Mouse (Mus musculus): ENCODE data around the gene Aifm3.

Gene Aifm3

GRCm38 (mm10) chr16:17489469-17490111 lies at the start of gene Aifm3:
Aifm3 (plus strand) TSS chr16:17489611.
- in situ Hi-C loops (cut with MseI, MboI): loop anchor here in 1 of 2 experiments (5.0 kb wide), 1 partner anchor 48 kb away; no protein-coding TSS in a partner anchor

GRCm38 (mm10) chr16:17451541-17452372 lies 37.7 kb upstream of the Aifm3 start, which contains the start of gene Crkl:
Crkl (plus strand) TSS chr16:17451987.
- in situ Hi-C loops (cut with MseI, MboI): no loop called here

- in situ Hi-C loops (cut with MseI, MboI): no loop called here
Measured at GRCm38 (mm10) chr16:17452373-17452715, 37.1 kb upstream of the Aifm3 start.

- in situ Hi-C loops (cut with MseI, MboI): no loop called here
Measured at GRCm38 (mm10) chr16:17456901-17457300, 32.5 kb upstream of the Aifm3 start.

- in situ Hi-C loops (cut with MseI, MboI): no loop called here
Measured at GRCm38 (mm10) chr16:17460254-17460653, 29.2 kb upstream of the Aifm3 start.

DNA sequence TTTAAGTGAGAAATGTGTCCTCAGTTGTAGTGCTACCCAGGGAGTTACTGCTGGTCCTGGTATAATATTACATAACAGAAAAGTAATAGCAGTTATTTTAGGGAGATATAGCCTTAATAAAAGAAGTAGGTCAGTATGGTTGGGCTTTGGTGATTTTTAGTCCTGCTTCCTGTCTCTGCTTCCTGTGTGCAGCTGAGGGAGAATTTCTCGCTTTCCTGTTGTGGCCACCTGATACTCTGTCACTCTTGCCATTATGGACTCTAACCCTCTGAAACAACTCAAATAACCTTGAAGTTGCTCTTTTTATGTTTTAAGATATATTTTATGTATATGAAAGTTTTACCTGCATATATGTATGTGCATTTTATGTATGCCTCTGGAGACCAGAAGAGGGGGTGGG lies 27.8 kb upstream of the Aifm3 start:
- in situ Hi-C loops (cut with MseI, MboI): no loop called here

GRCm38 (mm10) chr16:17463184-17463583 lies 26.2 kb upstream of the Aifm3 start:
- in situ Hi-C loops (cut with MseI, MboI): no loop called here

DNA sequence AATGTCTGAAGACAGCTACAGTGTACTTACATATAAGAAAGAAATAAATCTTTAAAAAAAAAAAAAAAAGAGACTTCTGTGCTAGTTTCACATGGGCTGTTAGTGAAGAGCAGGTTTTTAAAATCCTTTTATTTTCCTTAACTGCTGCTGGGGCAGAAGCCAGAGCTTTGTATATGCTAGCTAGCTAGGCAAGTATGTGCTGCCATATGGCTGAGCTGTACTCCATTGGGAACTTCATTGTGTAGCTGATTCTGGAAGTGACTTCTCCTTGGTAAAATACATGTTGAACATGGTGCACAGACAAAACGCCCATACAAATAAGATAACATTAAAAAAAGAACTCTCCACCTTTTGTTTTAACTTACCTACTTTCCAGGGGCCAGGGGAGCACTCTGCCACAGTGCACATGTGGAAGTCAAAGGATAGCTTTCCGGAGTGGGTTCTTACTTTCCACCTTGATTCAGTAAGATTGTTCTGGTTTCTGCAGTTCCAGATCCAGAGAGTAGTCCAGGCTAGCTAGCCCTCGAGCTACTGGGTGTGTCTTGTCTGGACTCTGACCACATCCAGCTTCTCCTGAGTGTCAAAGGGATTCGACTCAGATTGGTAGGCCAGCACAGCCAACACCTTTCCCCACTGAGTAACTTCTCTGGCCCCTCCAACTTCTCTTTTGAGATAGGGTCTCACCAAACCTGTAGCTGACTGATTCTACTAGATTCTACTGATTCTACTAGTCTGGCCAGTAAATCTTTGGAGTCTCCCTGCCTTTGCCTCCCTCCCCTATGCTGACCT lies 22.3 kb upstream of the Aifm3 start:
- in situ Hi-C loops (cut with MseI, MboI): no loop called here

- in situ Hi-C loops (cut with MseI, MboI): no loop called here
Measured at GRCm38 (mm10) chr16:17472498-17472897, 16.9 kb upstream of the Aifm3 start.

- in situ Hi-C loops (cut with MseI, MboI): no loop called here
Measured at GRCm38 (mm10) chr16:17474091-17474490, 15.3 kb upstream of the Aifm3 start.

DNA sequence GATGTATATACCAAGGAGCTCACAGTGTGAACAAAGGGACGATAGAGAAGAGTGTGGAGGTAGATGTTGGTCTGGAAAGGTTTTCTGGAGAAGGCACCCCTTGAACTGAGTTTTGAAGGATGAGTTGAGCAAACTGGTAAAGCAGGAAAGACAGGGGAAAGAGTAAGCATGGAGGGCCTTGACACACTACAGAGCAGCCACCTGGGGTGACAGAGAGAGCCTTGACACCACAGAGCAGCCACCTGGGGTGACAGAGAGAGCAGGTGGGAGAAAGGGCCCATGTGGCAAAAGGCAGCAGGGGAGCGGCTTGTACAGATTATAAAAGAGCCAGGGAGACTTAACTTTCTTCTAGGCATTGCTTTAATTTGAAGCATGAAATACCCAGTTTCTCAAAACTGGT lies 14.7 kb upstream of the Aifm3 start:
- in situ Hi-C loops (cut with MseI, MboI): no loop called here

DNA sequence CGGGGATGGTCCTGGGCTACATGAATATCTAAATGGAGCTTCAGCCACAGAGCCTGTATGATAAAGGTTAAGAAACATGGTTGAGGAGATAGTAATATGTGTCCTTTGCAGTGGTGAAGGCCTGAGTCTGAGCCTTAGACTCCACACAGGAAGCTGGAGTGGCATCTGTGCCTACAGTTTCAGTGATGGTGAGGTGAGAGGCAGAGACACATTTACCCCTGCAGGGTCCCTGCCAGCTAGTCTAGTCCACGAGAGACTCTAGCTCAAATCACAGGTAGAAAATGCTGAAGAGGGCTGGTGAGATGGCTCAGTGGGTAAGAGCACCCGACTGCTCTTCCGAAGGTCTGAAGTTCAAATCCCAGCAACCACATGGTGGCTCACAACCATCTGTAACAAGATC lies 14.1 kb upstream of the Aifm3 start:
- in situ Hi-C loops (cut with MseI, MboI): no loop called here

DNA sequence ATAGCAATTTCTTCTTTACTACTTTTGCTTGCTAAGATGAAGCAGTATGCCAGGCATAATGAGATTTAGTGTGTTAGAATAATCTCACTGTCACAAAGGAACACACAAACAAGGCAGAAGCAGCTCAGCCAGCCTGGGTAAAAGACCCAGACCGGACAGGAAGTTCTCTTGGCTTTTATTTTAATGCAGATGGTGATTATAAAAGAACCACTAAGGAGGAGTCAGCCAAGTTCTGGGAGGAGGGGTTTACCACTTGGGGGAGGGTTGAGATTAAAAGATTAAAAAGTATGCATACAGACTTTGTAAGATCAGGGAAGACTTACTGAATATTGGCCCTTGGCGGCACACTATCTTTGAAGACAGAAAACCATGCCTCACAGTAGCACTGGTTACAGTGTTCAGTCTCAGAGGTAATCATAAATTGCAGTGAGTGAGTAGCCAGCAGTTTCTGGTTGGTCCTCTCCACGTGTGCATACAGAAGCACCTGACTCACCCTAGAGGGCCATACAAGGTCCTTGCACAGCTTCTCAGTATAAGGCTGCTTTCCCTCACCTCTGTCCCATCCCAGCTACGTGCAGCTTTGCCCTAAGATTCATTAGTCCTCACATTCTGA lies 11.0 kb upstream of the Aifm3 start:
- in situ Hi-C loops (cut with MseI, MboI): no loop called here

- in situ Hi-C loops (cut with MseI, MboI): no loop called here
Measured at GRCm38 (mm10) chr16:17481465-17481864, 7.9 kb upstream of the Aifm3 start.

DNA sequence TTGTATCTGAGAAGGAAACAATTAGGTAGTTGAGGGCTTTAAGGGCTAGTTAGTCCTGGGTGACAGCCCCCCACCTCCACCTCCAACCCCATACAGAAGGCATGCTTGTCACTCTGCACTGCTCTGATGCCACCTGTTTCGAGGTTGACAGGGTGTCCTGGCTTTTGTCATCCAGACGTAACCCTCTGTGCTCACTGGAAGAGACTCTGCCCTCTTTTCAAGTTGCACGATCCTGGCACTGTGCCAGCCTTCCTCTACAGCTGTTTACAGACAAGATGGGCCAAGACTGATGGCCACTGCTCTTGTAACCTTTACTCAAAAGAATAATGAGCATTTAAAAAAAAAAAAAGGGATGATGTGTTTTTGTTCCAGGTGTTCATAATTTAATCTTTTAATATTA lies 2.9 kb upstream of the Aifm3 start:
- in situ Hi-C loops (cut with MseI, MboI): loop anchor here in 1 of 2 experiments (5.0 kb wide), 1 partner anchor 51 kb away; no protein-coding TSS in a partner anchor

- in situ Hi-C loops (cut with MseI, MboI): loop anchor here in 1 of 2 experiments (5.0 kb wide), 1 partner anchor 49 kb away; no protein-coding TSS in a partner anchor
Measured at GRCm38 (mm10) chr16:17488478-17489468, 638 bp upstream of the Aifm3 start.

- in situ Hi-C loops (cut with MseI, MboI): no loop called here
Measured at GRCm38 (mm10) chr16:17491154-17491553, 1.7 kb downstream of the Aifm3 start.

- in situ Hi-C loops (cut with MseI, MboI): no loop called here
Measured at GRCm38 (mm10) chr16:17491896-17492561, 2.6 kb downstream of the Aifm3 start.

DNA sequence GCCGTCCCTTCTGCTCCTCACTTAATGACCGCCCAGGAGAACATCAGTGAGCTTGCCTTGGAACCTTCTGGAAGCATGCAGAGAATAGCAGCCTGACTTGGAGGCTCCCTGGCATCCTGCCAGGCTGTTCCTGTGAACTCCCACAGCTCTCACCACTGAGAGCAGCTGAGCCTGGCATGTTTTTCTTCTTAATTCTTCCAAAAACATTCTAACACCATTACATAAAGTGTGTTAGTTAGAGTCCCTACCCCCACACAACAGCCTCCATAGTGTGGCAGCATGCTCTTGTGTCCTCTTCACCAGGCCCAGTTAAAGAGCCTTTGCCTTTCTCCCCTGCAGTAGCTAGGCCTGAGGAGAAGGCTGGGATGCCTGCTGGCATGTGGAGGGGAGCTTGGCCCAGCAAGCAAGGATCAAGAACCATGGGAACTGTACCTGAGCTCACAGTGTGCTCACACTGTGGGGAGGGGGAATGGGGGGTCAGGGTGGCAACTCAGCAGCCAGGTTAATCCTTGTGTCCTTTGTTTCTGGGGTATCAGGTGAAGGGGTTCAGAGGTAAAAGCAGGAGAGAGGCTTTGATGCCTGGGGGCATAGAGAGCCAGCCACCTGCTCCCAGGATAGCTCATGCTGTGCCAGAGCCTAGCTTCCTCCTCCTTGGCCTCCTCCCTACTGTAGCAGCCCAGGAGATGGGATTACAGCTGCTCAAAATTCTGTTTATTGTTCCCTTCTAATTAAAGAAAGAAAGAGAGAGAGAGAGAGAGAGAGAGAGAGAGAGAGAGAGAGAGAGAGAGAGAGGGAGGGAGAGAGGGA lies 7.3 kb downstream of the Aifm3 start:
- in situ Hi-C loops (cut with MseI, MboI): no loop called here

All from mouse trophoblast stem cell (cell line).